Mouse (Mus musculus): ENCODE measurements at regions not wholly inside any gene's neighbourhood (a gene's known extent, or its start where the extent isn't known, plus 50 kb on each side); places are given as distances from the start of the nearest gene placed in this dataset.
A peak's percentile ranks its signal among the peaks of the same experiment; 100 is the strongest.

DNA sequence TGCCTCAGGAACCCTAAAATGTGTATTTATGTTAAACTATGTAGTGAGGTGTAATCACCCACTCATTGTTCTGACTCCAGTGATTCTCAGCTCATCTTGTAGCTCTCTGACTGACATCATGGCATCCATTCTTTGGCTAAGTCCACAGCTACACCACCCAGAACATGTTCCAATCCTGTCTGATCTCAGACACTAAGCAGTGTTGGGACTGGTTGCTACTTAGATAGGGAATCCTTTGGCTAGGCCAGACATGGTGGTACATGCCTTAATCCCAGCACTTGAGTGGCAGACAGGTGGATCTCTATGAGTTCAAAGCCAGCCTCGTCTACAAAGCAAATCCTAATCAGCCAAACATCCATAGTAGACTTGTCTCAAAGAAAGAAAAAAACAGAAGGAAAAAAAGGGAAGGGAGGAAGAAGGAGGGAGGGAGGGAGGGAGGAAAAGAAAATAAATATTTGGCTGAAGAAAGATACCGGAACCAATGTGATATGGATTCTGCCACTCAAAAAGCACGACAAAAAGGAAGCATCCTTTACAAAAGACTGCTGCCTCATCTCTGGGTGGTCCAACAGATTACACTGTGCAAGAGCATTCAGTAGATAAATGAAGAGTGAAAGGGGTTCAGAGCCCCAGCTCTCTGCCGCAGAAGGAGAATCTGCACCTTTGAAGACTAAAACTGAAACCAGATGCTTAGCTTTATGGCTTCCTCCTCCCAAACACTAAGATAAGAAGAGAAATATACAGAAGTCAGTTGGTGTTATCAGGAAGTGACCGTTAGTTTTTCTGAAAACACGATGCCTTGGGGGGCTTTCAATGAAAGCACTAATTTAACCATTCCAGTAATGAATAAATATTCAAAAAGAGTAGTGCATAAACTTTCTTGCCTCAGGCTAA lies 51.5 kb upstream of the Med13 start:
- Histone ChIP-seq H3K9me3 (no peaks in the 10 kb centered on the region), H3K27ac (no peak overlapping the region), H3K4me1 (peaks cover 5% of the 10 kb centered on the region; the same call in 1 of the 2 replicates), H3K27me3 (replicated peaks) (no peaks in the 10 kb centered on the region), H3K36me3 (no peaks in the 10 kb centered on the region), H3K9ac (no peak overlapping the region), H3K4me3 (replicated peaks) (no peak overlapping the region), H3K4me2 (no peak overlapping the region)
- no peak for ATAC-seq (ENCODE audit: insufficient read depth, low FRiP score, low read depth)
- 31% methylated on average over 6 of the region's 6 CpGs for WGBS

DNA sequence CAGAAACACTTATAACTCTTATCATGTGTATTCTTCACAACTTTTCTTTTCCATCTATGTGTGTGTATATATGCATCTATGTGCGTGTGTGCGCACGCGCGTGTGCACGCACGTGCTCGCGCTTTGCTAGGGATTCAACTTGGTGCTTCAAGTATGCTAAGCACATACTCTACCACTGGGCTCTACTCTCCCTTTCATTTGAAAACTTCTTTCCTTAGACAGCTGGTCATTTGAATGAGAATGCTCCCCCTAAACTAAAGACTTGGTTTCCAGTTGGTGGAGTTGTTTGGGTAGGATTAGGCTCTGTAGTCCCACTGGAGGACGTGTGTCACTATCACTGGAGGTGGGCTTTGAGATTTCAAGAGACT lies 52.2 kb upstream of the Med13 start:
- Histone ChIP-seq H3K9ac (no peak overlapping the region), H3K27me3 (replicated peaks) (no peaks in the 10 kb centered on the region), H3K4me3 (replicated peaks) (no peak overlapping the region), H3K36me3 (no peaks in the 10 kb centered on the region), H3K4me1 (peaks cover 5% of the 10 kb centered on the region; the same call in 1 of the 2 replicates), H3K27ac (no peak overlapping the region), H3K9me3 (no peaks in the 10 kb centered on the region), H3K4me2 (no peak overlapping the region)
- ATAC-seq (ENCODE audit: insufficient read depth, low FRiP score, low read depth), result no peak
- 90% methylated on average over 10 of the region's 10 CpGs for WGBS

DNA sequence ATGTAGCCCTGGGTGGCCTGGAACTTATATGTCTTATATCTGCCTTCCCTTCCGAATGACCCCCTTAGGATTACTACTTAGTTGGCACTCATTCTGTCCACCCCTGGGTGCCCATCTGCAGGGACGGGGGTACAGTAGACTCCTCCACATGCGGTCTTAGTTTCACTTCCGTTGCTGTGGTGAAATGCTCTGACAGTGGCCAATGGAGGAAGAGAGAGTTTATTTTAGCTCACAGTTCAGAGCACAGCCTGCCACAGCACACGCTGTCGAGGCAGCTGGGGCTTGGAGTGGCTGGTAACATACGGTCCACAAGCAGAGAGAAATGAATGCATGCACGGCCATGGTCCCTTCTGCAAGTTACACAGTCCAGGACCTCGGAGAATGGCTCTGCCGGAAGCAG lies 53.1 kb upstream of the Med13 start:
- 82% methylated on average over 10 of the region's 10 CpGs for WGBS
- Histone ChIP-seq H3K9ac (no peak overlapping the region), H3K27ac (no peak overlapping the region), H3K36me3 (no peaks in the 10 kb centered on the region), H3K27me3 (replicated peaks) (no peaks in the 10 kb centered on the region), H3K4me3 (replicated peaks) (no peak overlapping the region), H3K4me2 (no peak overlapping the region), H3K9me3 (no peaks in the 10 kb centered on the region), H3K4me1 (peaks cover 5% of the 10 kb centered on the region; the same call in 1 of the 2 replicates)
- no peak for ATAC-seq (ENCODE audit: insufficient read depth, low FRiP score, low read depth)

DNA sequence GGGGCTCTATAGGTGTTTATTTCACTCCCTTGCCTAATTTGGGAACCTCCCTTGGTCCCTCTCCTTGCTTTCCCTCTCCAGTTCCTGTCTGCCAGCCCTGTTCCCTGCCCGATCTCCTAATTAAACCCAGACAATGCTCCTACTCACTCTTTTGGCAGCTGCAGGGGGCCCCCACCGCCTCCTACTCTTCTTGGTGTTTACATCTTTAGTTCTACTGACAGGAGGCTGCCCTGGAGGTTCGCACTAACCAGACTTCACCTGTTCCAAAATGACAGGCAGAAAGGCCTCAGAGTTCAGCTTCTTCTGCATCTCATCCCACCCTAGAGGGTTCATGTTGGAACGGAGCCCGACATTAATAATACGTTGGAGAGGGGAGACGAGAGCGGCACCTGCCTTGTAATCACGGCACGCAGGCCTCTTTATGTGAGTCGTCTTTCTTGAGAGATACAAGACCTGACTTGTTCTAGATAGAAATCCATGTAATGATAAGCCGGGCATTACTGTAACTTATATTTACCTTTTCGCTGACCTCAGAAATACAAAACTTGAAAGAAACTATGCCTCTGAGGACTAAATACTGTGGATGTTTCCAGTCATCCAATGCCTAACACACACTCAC lies 55.5 kb upstream of the Med13 start:
- no peaks in the 10 kb centered on the region for H3K36me3 ChIP-seq
- H3K4me3 ChIP-seq (replicated peaks), result no peak overlapping the region
- no peak for ATAC-seq (ENCODE audit: insufficient read depth, low FRiP score, low read depth)
- H3K27ac ChIP-seq, result no peak overlapping the region
- H3K4me2 ChIP-seq, result 0 out of 2 replicates have a peak overlapping the region, but pooled peaks have one; percentile 17
- H3K9me3 ChIP-seq, result no peaks in the 10 kb centered on the region
- H3K4me1 ChIP-seq, result peaks cover 5% of the 10 kb centered on the region; the same call in 1 of the 2 replicates
- H3K27me3 ChIP-seq (replicated peaks), result no peaks in the 10 kb centered on the region
- H3K9ac ChIP-seq, result no peak overlapping the region
- 39% methylated on average over 13 of the region's 13 CpGs for WGBS

GRCm38 (mm10) chr11:86416471-86416870 lies 59.1 kb upstream of the Med13 start:
- H3K36me3 ChIP-seq, result no peaks in the 10 kb centered on the region
- H3K27ac ChIP-seq, result no peak overlapping the region
- WGBS, result 83% methylated on average over 5 of the region's 5 CpGs
- peaks cover 5% of the 10 kb centered on the region; the same call in 1 of the 2 replicates for H3K4me1 ChIP-seq
- H3K9ac ChIP-seq, result no peak overlapping the region
- no peaks in the 10 kb centered on the region for H3K9me3 ChIP-seq
- ATAC-seq (ENCODE audit: insufficient read depth, low FRiP score, low read depth), result no peak
- no peak overlapping the region for H3K4me3 ChIP-seq (replicated peaks)
- H3K27me3 ChIP-seq (replicated peaks), result no peaks in the 10 kb centered on the region
- H3K4me2 ChIP-seq, result no peak overlapping the region

GRCm38 (mm10) chr11:86417164-86417563 lies 59.8 kb upstream of the Med13 start:
- Histone ChIP-seq H3K4me1 (peaks cover 5% of the 10 kb centered on the region; the same call in 1 of the 2 replicates), H3K27ac (no peak overlapping the region), H3K9me3 (no peaks in the 10 kb centered on the region), H3K27me3 (replicated peaks) (no peaks in the 10 kb centered on the region), H3K4me2 (no peak overlapping the region), H3K9ac (no peak overlapping the region), H3K36me3 (no peaks in the 10 kb centered on the region), H3K4me3 (replicated peaks) (no peak overlapping the region)
- 85% methylated on average over 6 of the region's 6 CpGs for WGBS
- no peak for ATAC-seq (ENCODE audit: insufficient read depth, low FRiP score, low read depth)

DNA sequence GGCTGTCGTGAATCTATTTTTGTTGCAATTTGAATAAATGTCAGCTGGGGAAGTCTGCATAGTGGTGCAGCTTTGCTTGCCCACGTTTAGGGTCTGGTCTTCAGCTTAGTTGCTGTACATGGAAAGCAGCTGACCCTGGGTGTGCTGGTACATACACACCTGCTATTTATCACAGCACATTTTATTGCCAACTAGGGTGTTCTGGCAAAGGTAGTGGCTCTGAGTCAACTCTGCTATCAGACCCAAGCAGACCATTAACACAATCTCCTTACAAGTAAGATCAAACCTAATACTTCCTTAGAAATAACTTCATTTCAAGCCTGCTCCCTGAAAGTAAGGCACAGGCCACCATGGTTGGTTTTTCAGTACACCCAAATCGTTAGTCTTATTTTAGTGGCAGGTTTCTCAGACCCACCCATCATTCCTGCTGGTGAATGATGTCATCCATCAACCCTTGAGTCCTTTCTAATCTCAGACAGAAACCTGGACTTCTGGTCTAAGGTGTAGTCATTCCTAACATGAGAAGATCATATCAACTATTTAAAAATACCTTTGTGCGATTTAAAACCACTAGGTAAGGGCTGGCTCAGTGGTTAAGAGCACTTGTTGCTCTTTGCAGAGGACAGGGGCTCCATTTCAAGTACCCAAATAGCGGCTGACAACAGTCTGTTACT lies 62.5 kb upstream of the Med13 start:
- Histone ChIP-seq H3K9me3 (no peaks in the 10 kb centered on the region), H3K4me1 (no peaks in the 10 kb centered on the region), H3K27ac (no peak overlapping the region), H3K9ac (no peak overlapping the region), H3K4me3 (replicated peaks) (no peak overlapping the region), H3K36me3 (no peaks in the 10 kb centered on the region), H3K4me2 (no peak overlapping the region), H3K27me3 (replicated peaks) (no peaks in the 10 kb centered on the region)
- no peak for ATAC-seq (ENCODE audit: insufficient read depth, low FRiP score, low read depth)
- WGBS, result 74% methylated on average over 5 of the region's 5 CpGs

GRCm38 (mm10) chr11:86428926-86429325 lies 55.5 kb upstream of the Rnft1 start:
- no peaks in the 10 kb centered on the region for H3K4me1 ChIP-seq
- H3K36me3 ChIP-seq, result no peaks in the 10 kb centered on the region
- H3K27ac ChIP-seq, result no peak overlapping the region
- no peak overlapping the region for H3K9ac ChIP-seq
- H3K4me3 ChIP-seq (replicated peaks), result no peak overlapping the region
- 35% methylated on average over 3 of the region's 3 CpGs for WGBS
- ATAC-seq (ENCODE audit: insufficient read depth, low FRiP score, low read depth), result no peak
- no peak overlapping the region for H3K4me2 ChIP-seq
- H3K27me3 ChIP-seq (replicated peaks), result no peaks in the 10 kb centered on the region
- no peaks in the 10 kb centered on the region for H3K9me3 ChIP-seq

GRCm38 (mm10) chr11:86430287-86430686 lies 54.2 kb upstream of the Rnft1 start:
- H3K4me1 ChIP-seq, result no peaks in the 10 kb centered on the region
- H3K36me3 ChIP-seq, result no peaks in the 10 kb centered on the region
- no peak overlapping the region for H3K4me3 ChIP-seq (replicated peaks)
- ATAC-seq (ENCODE audit: insufficient read depth, low FRiP score, low read depth), result no peak
- 90% methylated on average over 2 of the region's 2 CpGs for WGBS
- no peak overlapping the region for H3K27ac ChIP-seq
- H3K9ac ChIP-seq, result no peak overlapping the region
- H3K9me3 ChIP-seq, result no peaks in the 10 kb centered on the region
- H3K4me2 ChIP-seq, result no peak overlapping the region
- H3K27me3 ChIP-seq (replicated peaks), result no peaks in the 10 kb centered on the region

GRCm38 (mm10) chr11:86431550-86431949 lies 52.9 kb upstream of the Rnft1 start:
- Histone ChIP-seq H3K9ac (no peak overlapping the region), H3K36me3 (no peaks in the 10 kb centered on the region), H3K4me2 (no peak overlapping the region), H3K27me3 (replicated peaks) (no peaks in the 10 kb centered on the region), H3K27ac (no peak overlapping the region), H3K9me3 (no peaks in the 10 kb centered on the region), H3K4me3 (replicated peaks) (no peak overlapping the region), H3K4me1 (no peaks in the 10 kb centered on the region)
- 67% methylated on average over 5 of the region's 5 CpGs for WGBS
- ATAC-seq (ENCODE audit: insufficient read depth, low FRiP score, low read depth), result no peak

- Histone ChIP-seq H3K4me1 (no peaks in the 10 kb centered on the region), H3K9ac (no peak overlapping the region), H3K27ac (no peak overlapping the region), H3K9me3 (no peaks in the 10 kb centered on the region), H3K4me2 (no peak overlapping the region), H3K27me3 (replicated peaks) (no peaks in the 10 kb centered on the region), H3K36me3 (no peaks in the 10 kb centered on the region), H3K4me3 (replicated peaks) (no peak overlapping the region)
- WGBS, result 83% methylated on average over 8 of the region's 8 CpGs
- ATAC-seq (ENCODE audit: insufficient read depth, low FRiP score, low read depth), result no peak
These were observed 50.4 kb upstream of the Rnft1 start for GRCm38 (mm10) chr11:86434106-86434505.

All from stomach, embryonic 15.5 days (tissue).